Mouse (Mus musculus): Measurements from ENCODE around the gene Rin2.
"Not testable (repeated sequence)": the region's sequence is repeated elsewhere in the genome, so short reads cannot be mapped to it uniquely, and the experiment has no call there.

The Rin2 gene

DNA sequence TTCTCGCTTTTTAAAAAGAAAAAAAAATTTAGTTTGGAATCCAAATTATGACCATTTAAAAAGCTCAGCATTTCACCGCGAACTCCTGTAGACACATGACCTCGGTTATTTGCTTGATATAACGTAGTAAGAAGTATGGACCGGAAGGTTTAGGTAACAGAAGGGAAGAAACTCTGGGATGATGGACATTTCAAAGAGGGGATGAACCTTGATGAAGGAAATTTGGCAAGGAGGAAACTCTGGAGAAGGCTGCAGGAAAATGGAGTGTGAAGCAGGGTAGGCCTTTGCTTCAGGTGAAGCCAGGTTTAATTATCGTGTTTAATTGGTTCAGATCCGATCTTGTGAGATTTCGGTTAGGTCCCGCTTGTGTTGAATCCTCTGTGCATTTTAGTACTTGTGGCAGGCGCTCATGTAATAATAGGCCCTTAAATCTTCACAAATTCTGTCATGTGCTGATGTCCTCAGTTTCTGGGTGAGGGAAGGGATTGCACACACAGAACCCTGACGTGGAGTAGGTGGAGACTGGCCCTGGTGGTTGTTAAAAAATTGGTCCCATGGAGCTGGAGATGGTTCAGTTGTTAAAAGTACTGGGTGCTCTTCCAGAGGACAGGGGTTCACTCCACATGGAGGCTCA lies 229.1 kb downstream of the Rin2 start:
- DNase-seq, result no peak

DNA sequence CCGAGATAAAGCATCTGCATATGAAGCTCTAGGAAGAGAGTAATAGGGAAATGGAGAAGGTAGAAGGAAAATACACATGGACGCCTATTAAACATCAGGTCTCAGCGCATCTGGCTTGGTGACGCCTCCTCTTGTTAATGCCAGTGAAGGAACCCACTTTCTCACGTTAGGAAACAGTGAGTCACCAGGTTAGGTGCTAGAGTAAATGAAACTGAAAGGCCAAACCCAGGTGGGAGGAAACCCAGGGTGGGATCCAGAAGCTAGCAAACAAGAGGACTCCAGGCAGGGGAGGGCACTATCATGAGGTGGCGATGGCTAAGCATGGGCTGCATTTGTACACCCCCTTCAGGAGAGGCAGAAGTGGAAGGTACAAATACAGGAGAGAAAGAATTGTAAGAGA lies 230.1 kb downstream of the Rin2 start:
- DNase-seq, result no peak

DNA sequence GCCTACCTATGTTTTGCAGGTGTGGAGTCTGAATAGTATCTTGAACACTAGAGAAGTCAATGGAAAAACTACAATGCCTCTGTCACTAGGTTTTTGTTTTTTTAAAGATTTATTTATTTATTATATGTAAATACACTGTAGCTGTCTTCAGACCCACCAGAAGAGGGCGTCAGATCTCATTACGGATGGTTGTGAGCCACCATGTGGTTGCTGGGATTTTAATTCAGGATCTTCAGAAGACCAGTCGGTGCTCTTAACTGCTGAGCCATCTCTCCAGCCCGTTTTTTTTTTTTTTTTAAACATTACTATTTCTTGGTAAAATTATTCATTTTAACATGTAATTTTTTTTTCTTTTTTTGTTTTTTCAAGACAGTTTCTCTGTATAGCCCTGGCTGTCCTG lies 230.9 kb downstream of the Rin2 start:
- DNase-seq, result not testable (repeated sequence)

DNA sequence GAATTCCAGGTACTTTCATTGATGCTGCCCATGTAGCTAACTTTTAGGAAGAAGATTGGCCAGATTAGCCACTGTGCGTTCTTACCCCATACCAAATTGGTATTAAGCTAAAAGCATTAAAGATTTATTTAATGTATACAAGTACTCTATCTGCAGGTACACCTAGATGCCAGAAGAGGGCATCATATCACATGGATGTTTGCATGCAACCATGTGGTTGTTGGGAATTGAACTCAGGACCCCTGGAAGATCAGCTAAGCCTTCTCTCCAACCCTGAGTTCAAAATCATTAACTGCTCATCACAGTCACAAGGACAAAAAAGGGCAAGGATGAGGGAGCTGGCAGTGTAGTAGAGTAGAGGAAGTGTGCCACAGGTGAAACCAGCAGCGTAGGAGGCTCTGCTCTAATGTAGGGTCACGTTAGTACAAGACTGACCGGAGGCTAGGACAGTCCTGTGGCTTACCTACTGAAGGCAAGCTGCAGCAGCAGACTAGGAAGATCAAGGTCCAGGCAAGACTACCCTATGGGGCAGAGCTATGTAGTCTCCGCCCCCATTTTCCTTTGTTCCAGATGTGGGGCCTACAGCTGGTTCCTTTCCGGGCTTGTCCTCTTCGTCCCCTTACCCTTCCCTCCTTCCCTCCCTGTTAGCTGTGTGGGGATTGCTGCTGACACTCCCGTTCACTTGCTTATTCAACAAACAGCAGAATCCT lies 246.1 kb downstream of the Rin2 start:
- no peak for DNase-seq

DNA sequence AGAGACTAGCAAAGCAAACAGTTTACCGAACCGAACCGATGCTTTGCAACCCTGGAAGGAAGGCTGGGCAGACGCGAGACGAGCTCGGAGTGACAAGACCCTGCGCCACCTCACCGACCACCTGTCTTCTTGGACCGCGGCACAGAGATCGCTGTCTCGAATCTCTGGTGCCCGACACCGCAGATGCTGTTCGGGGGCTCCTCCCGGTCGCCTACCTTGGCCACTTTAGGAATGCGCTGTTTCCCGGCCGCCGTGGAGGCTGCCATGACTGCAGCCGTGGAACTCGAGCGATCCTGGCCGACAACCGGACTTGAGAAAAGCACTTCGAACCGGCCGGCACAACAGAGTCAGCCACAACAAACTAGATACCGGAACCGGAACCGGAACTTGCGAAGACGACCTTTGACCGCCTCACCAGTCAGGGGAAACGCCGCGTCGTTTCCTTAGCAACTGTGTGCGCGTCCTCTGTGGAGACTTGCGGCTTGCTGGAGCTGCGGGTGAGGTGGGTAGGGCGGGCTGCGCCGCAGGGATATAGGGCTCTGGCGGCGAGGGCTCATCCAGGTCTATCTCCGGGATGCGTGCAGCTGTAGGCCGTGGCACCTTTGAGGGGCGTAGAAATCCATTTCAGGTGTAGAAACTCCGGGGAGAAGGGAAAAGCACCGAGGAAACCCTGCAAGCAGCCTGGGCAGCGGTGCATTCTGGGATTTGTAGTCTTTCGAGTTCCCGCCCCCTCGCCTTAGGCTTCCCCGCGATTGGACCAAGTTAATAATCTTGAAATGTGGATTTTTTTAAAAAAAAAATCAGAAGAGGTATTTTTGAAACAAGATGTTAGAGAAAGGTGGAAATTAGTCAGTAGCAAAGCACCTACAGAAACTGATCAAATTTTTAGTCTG lies 259.6 kb downstream of the Rin2 start, which contains the start of the genes Cfap61 and Crnkl1:
Gene Cfap61 (plus strand): TSS at position 446 of the 893 bp plus-strand sequence.
Gene Crnkl1 (minus strand): TSS at position 676 of the 893 bp plus-strand sequence.
- peak; percentile 86 to 89 for DNase-seq

DNA sequence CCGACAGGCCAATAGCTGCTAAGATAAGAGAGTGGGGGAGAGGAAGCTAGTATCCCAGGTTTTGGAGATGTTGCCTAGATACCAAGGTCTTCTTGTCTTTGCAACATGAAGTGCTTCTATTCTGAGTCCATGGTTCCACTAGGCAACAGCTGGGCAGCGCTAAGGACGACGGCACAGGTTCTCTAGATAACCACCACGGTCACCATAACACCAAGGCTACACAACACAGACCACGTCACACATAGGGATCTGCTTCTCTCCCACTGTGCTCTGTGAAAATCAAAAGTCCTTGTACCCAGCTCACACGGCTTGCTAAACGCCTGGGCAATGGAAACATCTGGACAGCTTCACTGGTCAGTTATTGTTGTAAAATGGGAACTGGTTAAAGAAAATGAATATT lies 262.0 kb downstream of the Rin2 start:
- DNase-seq, result no peak

Data from thymus, adult 18-20 months (tissue).